Mouse (Mus musculus) spleen, adult 18-20 months (tissue): Measurements from ENCODE around the gene Gatad2a.
"Not testable (repeated sequence)": the region's sequence is repeated elsewhere in the genome, so short reads cannot be mapped to it uniquely, and the experiment has no call there.

Experiments
- DNase-seq, 2 experiments: peaks; one replicate each; pipeline ENCODE4 v3.0.0; 2022; ENCODE audit warnings: mixed read lengths in 2 of 2

Gatad2a gene

DNA sequence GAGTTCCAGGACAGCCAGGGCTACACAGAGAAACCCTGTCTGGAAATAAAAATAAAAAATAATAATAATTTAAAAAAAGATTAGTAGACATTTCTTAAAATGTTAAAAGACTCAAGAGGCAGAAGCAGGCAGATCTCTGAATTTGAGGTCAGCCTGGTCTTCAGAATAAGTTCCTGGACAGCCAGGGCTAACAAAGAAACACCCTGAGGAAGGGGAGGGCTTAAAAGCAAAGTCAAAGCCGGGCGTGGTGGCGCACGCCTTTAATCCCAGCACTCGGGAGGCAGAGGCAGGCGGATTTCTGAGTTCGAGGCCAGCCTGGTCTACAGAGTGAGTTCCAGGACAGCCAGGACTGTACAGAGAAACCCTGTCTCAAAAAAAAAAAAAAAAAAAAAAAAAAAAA lies 7.2 kb downstream of the Gatad2a start:
- DNase-seq = not testable (repeated sequence)

DNA sequence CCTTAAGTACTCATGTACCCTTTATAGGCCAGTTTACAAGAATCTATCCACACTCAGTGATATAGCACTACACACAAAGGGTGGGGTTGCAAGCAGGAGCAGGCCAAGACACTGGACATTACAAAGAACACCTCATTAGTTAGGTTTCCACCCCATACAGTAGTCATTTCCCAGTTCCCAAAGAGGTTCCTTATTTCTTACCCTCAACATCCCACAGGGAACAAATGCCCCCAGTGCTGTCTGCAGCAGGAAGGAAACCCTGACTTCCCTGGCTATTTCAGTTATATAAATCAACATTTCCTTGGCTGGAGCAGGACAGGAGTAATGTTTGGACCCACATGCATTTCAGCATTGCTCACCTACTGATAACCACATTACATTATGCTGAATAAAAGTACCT lies 8.4 kb downstream of the Gatad2a start:
- no peak for DNase-seq

DNA sequence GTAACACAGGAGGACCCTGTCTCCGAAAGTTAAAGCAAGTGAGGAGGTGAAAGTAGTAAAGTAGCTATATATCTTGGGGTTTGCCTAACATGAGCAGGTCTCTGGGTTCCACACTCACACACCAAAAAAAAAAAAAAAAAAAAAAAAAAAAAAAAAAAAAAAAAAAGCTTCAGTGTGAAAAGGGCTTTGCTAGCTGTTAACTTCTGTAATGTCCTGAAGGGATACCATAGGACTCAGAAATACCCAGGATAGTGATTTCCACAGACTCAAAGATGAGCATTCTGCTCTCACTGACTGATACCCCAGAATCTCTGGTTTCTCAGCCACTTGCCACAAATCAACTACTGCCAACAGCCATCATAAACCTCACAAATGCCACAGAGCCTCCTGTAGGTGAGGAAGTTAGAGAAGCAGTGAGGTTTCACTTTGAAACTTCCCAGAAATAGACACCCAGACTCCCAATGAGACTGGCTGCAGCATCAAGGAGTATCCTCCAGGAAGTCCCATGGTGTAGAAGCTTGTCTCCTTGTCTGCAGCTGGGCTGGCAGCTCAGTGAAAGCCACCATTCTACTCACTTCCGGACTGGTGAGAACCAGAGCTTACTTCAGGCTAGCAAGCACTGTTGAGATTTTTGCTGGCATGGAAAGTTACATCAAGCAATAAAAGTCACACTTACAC lies 11.2 kb downstream of the Gatad2a start:
- no peak for DNase-seq

DNA sequence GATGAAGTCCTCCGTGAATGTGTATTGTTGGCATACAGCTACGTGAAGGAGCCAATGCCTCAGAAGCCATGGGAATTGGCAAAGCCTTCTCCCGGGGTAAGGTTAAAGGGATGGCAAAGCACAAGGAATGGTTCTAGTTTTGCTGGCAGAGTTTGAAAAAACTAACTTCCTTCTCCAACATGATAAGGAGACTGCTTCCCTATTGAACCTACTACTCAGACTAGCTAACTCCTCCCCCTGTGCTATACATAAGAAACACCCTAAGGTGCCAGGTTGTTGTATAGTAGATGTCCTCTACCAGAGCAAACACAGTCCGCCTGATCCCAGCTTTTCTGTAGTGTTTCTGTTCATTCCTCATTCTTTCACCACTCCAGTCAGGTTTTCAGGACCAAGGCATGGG lies 17.7 kb downstream of the Gatad2a start:
- DNase-seq = no peak

DNA sequence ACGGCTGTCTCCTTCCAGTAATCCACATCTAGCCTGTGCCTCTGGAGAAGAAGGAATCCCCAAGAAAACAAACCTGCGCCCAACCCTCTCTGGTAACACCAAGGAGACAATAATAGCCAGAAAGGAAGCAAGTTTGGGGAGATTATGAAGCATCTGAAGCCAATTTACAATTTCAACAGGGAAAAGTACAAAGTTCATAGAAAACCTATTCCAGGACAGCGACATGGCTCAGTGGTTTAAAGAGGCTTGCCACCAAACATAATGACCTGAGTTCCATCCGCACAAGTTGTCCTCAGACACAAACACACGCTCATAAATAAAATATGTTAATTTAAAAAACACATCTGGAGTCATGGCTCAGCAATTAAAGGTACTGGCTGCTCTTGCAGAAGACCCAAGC lies 21.4 kb downstream of the Gatad2a start:
- no peak for DNase-seq

DNA sequence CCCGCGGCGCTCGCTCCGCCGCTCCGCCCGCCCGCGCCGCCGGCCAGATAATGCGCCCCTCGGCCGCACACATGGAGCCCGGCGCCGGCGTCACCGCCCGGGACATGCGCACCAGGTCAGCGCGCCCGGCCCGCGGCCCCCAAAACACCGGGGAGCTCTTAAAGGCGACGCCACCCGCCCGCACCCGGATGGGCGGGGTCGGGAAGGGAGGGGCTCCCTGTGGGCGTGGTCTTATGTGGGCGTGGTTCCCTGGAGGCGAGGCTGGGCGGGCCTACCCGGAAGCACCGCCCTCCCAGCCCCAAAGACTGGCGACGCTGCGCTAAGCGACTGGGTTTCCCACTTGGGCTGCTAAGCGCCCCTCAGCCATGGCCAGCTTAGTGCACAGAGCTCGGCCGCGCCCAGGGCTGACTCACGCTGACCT lies 22.0 kb downstream of the Gatad2a start:
- peak; percentile 96 to 99 for DNase-seq

DNA sequence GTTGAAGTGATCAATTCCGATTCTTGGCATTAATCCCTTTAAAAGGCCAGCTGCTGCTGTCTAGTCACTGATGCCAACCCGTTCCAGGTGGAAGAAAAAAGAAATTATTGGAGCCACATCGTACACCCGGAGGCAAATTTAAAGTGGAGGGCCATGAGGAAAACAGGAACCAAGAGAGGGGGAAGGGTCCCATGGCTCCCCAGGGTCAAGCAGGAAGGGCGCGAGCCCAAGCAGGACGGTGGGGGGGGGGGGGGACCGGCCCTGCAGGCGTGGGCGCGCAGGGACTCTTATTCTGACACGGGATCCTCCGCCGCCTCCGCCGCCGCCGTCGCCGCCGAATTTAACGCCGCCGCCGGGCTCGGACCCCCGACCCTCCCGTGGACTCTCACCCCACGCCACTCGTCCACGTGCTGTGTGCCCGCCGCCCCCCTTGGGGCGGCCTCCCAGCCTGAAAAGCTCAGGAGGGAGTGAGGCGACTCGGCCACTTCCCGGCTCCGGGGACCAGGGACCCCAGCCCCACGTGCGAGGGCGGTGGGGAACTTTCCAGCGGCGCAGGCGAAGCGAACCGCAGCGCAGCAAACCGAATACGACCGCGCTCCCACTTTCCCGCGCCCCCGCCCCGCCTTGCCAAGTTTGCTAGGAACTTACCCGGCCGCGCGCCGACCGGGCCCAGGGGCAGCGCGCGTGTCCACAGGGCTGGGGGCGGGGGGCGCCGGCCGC lies 22.6 kb downstream of the Gatad2a start:
- DNase-seq = peak; percentile 34 to 45

DNA sequence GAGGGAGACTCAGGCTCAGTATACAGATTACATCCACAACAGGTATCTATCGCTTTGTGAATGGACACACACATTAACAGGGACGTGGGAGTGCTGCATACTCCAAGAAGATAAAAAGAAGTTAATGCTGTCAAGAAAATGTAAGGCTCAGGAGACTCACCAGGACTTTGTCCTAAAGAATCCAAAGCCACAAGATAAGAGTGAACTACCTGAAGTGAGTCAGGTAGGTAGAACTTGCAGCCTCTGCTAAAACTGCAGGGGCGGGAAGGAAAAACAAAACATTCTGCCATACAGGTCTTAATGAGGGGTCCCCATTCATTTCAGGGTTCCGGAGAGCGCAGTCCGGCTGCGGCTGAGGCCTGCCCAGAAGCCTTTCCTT lies 23.1 kb downstream of the Gatad2a start:
- DNase-seq = no peak

DNA sequence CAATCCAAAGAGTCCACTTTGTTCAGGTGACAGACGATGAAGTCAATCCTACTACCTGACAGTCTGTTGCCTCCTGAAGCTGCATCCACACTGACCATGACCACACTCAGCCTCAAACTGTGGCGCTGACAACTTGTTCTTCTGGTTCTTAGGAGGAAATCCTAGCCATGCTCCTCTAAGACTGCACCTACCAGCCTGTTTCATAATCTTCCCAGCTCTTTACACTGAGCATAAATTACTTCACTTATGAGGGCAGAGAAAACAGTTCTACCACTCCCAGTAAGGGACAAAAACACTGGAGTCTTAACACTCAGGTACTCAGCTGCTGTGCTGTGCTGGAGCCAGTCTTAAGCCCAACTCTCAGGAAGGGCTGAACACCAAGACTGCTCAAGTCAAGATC lies 25.3 kb downstream of the Gatad2a start:
- DNase-seq = no peak

DNA sequence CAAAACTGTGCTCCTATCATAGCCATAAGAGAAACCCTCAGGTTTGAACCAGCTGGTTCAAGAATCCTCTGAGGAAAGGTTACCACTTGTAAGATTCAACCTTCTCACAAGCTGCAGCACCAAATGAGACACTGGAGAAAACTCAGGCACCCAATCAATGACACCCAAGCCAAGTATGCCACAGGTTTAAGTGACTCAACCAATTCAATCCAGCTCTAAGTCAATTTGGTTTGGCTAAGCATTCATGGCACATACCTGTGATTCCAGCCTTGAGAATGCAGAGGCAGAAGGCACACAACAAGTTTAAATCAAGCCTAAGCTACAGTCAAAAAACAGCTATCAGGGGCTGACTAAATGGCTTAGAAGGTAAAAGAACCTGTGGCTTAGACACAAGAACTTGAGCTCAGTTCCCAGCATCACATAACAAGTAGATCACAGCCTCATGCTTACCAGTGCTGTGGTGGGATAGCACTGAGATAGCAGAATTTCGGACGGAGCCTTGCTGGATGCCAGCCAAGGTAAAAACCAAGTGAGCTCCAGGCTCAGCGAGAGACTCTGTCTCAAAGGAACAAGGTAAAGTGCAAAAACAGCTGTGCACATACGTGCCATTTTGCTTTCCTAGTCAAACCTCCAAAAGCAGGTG lies 28.8 kb downstream of the Gatad2a start:
- no peak for DNase-seq

DNA sequence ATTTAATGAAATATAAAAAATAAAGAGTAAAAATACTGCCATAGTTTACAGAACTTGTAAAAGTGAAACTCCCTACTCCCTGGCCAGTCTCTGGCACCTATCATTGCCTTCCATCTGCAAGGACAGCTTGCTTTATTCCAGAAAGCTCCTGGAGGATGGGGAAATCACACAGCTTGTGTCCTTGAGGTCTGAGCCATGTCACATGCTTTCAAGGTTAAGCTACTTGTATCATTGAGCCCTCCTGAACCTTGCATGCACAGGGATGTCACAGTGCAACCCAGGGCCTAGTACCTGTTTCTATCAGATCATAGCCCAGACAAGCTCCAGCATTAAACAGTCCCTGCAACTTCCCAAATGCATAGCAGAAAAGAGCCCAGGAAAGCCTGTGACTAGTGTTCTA lies 36.9 kb downstream of the Gatad2a start:
- no peak for DNase-seq

DNA sequence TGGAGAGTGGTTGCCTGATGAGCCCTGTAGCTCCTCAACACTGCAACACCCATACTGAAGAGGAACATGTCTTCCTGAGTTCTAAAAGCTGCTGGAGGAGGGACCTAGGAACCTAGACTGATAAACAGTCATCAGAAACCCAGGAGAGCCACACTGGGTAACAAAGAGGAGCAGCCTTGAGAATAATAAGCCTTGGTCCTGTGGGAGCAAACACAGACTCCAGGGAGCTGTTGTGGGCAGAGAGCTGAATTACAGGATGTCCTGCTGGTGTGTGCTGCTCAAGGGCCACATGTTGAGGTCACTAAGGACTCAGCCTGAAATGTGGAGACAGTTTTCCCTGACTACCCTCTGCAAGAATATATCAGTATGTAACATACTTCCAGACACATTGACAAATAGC lies 38.3 kb downstream of the Gatad2a start:
- no peak for DNase-seq

DNA sequence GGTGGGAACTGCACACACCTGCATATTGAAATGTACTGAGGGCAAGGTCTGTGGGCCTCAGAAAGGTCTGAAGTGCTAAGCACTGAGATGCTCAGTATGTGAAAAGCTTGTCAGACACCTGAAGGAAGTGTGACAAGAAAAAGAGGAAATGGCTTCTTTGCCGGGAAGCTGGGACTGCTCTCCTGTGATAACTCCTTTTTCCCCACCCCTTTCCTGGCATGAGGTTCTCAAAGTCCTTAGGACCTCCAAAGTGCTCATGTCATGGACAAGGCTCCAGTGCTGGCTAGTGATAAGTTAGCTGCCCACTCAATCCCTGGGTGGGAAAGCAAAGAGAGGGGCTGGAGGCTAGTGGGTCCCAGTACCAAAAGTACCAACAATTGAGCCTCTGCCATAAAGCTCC lies 38.8 kb downstream of the Gatad2a start:
- DNase-seq = no peak

DNA sequence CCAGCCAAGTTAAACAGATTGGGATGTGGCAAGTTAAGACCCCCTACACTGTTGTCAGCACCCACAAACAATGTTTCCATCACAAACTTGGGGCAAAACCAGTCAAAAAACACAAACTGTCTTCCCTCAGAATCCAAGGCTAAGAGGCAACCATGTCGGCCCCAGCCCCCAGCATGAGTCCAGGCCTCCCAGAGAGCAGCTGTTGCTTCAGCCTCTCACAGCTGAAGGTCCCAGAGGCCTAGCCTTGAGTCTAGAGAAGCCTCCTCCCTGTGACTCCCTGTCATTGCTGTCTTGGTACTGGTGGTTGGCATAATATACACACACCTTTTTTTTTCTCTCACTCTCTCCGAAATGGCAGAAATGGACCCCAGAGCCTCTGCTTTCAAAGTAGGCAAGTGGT lies 39.5 kb downstream of the Gatad2a start:
- DNase-seq = no peak

DNA sequence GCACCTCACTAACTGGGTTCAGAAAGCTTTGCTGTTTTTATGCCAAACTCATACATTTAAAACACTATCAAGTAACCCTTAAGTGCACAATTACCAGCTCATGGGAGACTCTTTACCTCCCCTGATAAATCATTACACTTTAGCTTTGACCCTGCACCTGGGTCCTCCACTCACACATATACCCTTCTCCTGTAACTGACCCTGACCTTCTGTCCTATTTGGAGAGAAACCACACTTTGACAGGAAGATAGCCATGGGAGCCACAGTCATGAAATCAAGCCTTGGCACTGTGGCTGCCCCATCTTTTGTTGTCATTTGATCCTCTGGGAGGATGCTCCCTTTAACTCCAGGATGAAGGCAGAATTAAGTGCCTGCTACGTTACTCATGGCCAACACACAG lies 41.5 kb downstream of the Gatad2a start:
- DNase-seq = no peak

DNA sequence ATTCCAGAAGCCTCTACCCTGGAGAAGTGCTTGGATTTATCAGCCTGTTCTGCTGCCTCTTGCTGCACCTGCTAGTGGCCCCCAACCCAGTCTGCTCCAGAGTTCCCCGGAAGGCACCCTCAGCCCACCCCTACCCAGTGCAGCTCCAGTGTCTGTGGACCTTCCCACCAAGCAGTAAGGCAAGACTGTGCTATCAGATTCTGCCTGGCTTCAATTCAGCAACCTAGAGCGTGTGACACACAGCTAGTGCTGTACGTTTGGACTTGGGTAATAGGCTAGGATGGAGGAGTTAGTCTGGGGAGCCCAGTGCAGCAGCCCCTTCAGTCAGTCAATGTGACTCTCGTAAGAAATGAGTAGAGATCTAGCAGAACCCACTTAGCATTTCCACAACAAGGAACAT lies 42.0 kb downstream of the Gatad2a start:
- DNase-seq = no peak

DNA sequence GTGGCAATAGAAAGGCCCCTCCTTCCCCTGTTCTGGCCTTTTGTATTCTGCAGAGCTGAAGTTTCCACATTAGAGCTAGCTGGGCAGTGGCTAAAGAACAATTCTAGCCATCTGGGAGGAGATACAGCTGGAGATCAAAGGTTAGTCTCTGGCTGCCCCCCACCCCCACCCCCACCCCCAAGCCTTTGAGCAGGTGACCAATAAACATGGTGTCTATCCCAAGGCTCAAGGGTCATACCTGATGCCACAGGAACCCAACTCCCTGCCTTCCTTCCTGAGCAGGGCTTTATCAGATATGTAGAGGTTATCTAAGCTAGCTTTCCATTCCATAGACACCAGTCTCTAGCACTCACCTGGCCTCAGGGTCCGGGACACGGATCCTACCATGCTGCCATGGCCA lies 45.9 kb downstream of the Gatad2a start:
- DNase-seq = no peak

DNA sequence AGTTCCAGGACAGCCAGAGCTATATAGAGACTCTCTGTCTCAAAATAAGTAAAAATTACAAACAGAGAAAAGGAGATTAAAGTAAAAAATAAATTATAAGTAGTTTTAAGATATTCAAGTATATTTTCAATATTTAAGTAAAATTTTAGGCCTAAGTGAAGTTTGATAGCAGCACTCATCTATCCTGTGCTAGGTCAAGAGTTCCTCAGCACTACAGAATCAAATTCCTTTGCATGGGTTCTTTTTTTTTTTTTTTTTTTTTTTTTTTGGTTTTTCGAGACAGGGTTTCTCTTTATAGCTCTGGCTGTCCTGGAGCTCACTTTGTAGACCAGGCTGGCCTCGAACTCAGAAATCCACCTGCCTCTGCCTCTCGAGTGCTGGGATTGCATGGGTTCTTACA lies 53.7 kb downstream of the Gatad2a start:
- DNase-seq = not testable (repeated sequence)

DNA sequence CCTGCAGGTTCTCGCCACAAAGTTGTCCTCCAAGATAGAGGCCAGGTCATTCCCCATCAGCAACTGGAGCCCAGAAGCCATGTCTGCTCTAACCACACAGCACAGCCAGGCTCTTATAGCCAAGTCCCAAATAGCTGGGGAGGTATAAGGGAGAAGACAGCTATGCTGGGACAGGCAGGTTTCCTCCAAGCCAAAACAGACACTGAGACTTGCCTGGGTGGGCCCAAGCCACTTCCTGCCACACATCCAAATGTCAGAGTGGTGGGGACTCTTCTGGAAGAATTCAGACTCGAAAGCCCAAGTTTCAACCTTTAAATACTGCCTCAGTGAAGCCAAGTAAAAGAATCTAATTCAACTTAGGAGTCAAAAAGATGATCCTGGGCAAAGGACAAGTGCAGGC lies 55.8 kb downstream of the Gatad2a start:
- DNase-seq = no peak

DNA sequence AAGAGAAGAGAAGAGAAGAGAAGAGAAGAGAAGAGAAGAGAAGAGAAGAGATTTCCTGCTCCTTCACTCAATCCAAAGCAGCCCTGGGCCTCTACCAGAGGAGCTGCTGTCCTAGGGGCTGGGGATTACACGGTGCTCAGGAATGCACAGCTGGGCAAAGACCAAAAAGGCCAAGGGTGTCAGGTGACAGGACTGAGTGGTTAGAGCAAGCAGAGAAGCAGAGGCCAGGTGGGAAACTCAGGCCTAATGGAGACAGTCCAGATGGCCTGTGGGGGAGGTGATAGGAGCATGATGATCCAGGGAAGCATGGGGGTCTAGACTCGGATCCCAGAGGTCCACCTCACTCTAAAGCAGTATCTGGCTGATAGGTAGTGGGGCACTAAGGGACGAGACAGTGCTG lies 56.6 kb downstream of the Gatad2a start:
- DNase-seq = no peak

DNA sequence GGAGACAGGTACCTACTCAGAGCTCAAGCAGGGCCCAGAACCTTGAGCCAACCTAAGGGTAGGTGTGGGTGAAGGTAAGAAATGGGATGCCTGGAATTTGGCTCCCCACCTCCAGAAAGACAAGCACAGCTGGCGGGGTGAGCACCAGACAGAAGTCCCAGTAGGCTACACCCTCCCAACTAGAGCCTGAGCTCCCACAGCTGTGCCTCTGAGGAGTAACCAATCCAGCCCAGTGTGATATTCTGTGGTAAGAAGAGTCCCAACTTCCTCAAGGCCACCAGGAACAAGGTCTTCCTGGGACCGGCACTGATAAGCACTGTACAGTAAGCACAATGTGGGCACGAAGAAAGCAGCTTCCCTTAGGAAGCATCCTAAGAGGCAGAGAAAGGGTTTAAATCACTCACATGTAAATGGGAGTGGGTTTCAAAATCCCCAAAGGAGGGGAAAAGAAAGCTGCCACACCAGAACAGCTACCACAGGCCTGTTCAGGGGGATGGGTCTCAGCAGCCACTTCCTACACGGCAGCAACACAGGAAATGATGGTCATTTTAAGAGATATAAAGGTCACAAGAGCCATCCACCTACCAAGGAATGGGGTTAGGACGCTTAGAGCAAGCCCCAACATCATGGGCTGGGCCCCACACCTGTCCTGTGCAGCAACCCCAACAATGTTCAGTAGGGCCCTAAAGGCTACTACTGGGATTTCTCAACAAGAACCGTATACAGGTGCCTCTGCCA lies 57.8 kb downstream of the Gatad2a start:
- no peak for DNase-seq

DNA sequence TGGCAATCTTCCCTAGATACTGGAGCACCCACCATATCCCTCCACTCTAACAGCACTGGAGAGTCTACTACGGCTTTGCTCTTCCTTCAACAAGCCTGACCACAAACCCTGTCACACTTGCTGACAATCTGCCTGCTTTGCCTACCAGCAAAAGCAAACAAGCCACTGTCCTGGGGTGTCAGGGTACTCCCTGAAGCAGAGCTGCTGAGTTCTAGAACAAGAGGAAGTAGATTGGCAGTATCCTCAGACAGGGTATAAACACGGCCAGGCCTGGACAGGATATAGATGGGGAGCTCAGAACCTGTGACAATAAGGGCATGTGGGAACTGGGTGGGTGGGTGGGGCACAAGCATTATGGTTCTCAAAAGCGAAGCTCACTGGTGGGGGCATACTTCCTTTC lies 58.7 kb downstream of the Gatad2a start:
- no peak for DNase-seq

DNA sequence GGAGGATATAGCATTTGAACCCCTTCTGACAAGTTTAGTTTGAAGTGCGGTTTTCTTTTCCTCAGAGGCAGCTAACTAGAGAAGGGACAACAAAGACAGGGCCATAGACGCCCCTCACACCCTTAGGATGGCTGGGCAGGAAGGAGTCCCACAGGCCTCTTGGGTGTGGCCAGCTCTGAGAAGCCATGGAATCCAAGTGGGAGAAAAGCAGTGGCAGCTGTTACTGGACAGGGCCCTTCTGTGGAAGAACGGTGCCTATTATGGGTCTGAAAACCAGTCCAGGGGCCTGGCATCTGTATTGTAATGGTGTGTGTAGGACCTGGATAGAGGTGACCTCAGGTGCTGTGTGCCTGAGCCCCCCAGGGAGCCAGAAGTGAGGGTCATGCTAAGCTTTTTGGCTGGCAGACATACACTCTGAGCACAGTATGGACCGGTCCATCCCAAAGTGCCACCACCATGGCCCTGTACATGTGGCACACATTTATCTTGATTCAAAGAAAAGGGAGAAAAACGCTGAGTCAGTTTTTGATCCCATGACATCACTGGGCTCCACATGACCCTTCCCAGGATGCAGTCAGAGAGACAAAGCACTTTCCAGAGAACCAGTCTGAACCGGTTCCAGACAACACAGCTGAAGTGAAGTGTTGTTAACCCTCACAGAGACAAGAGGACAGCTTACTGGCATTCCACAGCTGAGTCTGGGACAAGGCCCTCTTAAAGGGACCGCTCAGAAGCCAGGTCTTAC lies 60.0 kb downstream of the Gatad2a start:
- DNase-seq = no peak
